Mouse (Mus musculus) megakaryocyte, adult 5-6 weeks (primary cell): ENCODE results near the gene Anks1. TPM values are rescaled to one million over a fixed set of nuclear protein-coding genes. Genes with fewer than 3 reads are reported as not detected.
A peak's percentile ranks its signal among the peaks of the same experiment; 100 is the strongest.

Source experiments
- ATAC-seq: 2 replicates; pipeline ENCODE4 v1.8.0; 2016; ENCODE audit warnings: mild to moderate bottlenecking, inconsistent platforms; ENCODE audit not compliant: poor library complexity, severe bottlenecking
- total RNA-seq, 2 experiments: library from RNA; stranded (forward) in 1 of 2; stranded (reverse) in 1 of 2; fragments of 153-499, 151-499 nt in 1 of 2; fragments of 221-1000, 200-1000 nt in 1 of 2; gene quantifications; 2 replicates each; pipeline versions ENCODE4 v1.2.3 to v1.2.4; 2015 to 2017

Anks1 gene
- total RNA-seq, 2 experiments from 2014 or later: 22.6 to 25.9 TPM

DNA sequence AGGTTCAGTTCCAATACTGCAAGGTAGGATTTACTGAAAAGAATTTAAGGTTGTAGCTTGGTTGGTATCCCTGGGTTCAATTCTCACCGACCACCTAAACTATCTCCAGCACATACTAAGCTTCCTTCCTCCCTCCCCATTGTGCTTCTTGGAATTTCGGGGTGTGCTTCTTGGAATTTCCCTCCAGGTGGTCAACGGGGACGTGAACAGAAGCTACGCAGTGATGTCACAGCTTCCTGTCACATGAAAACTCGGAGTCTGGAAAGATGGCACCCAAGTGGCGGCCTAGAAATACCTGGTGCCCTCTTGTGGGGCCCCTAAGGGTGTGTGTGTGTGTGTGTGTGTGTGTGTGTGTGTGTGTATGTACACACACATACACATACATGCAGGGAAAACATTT is 172.8 kb downstream of the Anks1 start:
- ATAC-seq: no peak

DNA sequence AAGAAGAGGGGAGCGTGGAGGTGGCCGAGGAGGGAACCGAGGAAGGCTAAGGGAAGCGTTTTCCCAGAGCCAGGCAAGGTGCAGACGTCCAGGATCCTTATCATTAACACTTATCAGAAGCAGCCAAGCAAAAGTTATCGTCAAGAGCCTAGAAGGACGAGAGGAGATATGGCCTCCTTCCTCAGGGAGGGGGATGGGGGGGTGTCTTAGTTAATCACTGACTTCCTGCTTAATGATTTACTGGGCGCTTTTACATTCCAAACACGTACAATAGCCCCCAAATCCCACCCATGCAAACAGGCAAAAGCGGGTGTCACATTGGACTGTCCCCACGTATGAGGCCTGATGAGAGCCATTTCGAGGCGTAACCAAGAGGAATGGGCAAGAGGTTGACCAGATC is 173.8 kb downstream of the Anks1 start:
- no peak for ATAC-seq

DNA sequence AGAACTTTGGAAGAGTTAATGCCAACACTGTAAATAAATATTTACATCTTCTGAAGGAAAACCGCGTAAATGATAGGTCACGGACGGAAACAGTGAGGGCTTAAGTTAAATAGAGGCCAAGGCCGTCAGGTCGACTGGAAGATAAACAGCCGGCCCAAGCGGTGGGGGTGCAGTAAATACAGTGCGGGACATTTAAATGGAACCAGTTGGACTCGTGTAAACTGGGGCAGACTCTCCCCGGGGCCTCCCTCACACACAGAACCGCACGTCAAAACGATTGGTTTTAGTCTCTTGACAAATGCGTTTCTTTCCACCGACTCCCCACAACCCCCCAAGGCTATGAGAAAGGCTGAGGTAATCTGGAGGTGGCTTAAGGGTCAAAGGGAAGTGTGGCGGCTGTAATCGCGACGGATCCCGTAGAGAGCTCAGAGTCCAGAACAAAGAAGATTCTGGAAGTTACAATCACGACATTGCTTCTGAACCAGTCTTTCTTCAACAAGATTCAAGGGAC is 175.3 kb downstream of the Anks1 start:
- ATAC-seq: no peak

- ATAC-seq: peak; percentile 95
Measured at GRCm38 (mm10) chr17:28084964-28085363, 175.9 kb downstream of the Anks1 start.

DNA sequence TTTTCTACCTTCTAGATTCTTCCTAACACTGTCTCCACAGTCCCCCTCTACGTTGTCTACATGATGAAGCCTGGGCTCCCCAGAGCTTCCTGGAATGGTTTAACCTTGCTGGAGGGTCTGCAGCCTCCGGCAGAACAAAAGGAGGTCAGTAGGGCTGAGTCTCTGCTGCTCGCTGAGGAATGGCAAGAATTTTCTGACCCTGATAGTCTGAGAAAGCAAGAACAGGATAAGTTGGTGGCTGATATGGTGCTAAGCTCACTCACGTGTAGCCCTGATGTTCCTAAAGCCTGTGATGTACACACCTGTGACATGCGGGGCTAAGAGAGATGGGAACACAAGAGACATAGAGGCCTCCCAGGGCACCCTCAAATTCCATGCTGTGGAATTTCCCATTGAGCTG is 178.3 kb downstream of the Anks1 start:
- ATAC-seq: no peak

DNA sequence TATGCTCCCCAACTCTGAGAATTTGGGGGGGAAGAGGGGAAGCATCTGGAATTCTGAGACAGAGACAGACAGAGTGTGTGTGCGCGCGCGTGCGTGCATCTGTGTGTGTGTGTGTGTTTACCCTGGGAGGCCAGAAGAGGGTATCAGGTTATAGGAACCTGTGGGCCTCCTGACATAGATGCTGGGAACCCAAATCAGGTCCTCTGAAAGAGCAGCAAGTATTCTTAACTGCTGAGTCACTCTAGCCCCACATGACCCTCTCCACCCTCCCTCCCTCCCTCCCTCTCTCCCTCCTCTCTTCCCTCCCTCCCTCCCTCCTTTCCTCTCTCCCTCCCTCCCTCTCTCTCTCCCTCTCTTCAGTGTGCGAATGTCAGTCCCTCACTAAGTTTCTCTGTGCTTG is 179.6 kb downstream of the Anks1 start:
- ATAC-seq: no peak

GRCm38 (mm10) chr17:28092297-28092696 is 183.2 kb downstream of the Anks1 start:
- ATAC-seq: no peak

DNA sequence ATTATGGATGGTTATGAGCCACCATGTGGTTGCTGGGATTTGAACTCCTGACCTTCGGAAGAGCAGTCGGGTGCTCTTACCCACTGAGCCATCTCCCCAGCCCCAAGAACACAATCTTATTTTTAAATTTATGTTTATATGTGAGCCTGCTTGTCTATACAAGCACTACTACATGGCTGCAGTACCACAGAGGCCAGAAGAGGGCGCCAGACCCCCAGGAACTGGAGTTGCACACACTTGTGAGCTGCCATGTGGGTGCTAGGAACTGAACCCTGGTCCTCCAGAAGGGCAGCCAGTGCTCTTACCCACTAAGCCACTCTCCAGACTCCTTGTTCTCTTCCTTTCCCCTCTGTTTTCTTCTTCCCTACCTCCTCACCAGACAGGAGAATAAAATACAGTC is 184.7 kb downstream of the Anks1 start:
- ATAC-seq: no peak

GRCm38 (mm10) chr17:28096418-28096817 is 187.3 kb downstream of the Anks1 start:
- no peak for ATAC-seq

- no peak for ATAC-seq
Measured at GRCm38 (mm10) chr17:28097308-28097707, 188.2 kb downstream of the Anks1 start.

- no peak for ATAC-seq
Measured at GRCm38 (mm10) chr17:28099086-28099485, 190.0 kb downstream of the Anks1 start.

GRCm38 (mm10) chr17:28100669-28101068 is 191.6 kb downstream of the Anks1 start:
- no peak for ATAC-seq

DNA sequence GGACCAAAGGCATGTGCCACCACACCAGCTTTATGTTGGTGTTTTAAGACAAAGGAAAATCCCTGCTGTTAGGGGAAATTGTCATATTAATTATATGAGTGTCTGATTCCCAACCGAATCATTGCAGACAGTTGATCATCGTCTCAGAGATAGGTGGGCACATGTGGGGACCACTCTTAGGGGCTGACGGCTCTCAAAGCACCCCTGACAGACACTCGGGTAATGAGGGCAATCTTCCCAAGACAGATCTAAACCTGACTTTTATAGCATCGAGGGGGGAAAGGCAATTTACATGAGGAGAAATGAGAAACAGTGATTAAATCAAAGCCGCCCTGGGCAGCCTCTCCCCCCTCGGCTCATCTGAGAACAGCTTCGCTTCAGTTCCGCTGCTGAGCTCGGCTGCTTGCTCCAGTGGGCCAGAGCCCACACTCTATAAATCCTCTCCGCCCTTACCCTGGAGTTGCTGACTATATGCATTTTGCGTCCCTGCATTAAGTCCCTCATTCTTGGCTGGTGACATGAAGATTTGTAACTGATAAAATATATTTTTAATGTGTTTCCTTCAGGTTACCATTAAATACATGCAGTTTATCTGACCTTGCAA is 192.3 kb downstream of the Anks1 start:
- no peak for ATAC-seq

DNA sequence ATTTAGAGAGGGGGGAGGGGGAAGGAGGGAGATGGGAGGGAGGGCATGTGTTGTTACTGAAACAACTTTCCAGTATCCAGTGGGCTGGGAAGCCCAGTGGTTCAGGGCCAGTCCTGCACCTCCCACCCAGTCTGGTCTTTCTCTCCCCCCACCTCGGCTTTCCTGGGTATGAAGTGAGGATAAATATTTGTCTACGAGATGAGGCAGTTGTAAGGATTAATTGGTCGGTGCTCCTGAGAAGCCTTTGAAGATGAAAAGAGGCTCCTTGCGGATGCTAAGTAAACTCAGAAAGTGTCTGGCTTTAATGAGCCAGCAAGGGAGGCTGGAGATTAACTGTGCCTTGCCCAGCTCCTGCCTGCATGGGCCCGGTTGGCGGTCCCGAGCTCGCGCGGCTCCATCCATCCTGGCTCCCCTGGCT is 192.8 kb downstream of the Anks1 start:
- ATAC-seq: no peak

- ATAC-seq: no peak
Measured at GRCm38 (mm10) chr17:28104416-28104815, 195.3 kb downstream of the Anks1 start.

DNA sequence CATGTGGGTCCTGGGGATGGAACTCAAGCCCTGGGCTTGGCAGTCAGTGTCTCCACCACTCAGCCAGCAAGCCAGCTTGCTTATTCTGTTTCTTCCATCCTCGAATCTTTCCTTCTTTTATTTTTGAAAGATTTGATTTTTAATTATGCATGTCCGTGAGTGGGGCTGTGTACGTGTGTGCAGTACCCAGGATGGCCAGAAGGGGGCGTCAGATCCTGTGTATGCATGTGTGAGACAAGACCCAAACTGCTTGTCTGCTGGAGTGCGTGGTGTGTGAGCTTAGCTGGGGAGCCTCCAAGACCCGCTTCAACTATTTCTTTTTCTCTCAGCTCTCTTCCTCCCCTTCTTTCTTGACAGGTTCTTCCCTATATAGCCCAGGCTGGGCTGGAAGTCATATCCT is 197.2 kb downstream of the Anks1 start:
- ATAC-seq: no peak

GRCm38 (mm10) chr17:28107275-28107674 is 198.2 kb downstream of the Anks1 start:
- ATAC-seq: no peak

DNA sequence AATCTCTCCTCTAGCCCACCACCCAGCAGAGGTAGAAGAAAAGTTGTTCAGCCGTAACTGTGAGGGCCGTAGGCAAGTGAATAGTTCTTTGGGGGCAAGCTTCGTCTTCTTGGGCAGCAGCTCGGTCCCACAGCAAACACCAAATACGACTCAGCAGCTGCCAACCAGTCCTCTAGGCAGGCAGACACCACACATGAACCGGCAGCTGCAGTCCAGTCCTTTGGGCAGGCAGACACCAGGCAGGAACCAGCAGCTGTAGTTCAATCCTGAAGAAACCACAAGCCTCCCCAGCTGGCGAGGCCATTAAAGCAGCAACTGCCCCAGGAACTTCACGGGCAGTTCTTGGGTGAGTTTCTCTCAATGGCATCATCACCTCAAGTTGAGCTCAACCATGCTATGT is 203.2 kb downstream of the Anks1 start:
- ATAC-seq: no peak

Other genes with a start within 250 kb of the Anks1 start
- gene Spdef, start 180.4 kb upstream of the Anks1 start, total RNA-seq (2015): not detected in 2 replicates
- not detected in 2 replicates for gene Spdef, start 180.4 kb upstream of the Anks1 start, total RNA-seq (2017)
- gene D17Wsu92e, start 88.7 kb upstream of the Anks1 start, total RNA-seq (2015): 40.4 and 43.6 TPM in 2 replicates
- gene D17Wsu92e, start 88.7 kb upstream of the Anks1 start, total RNA-seq (2017): 60.4 and 72.7 TPM in 2 replicates
- 109 and 136 TPM in 2 replicates for gene Snrpc, start 71.2 kb upstream of the Anks1 start, total RNA-seq (2015)
- 97.1 and 98.6 TPM in 2 replicates for gene Snrpc, start 71.2 kb upstream of the Anks1 start, total RNA-seq (2017)
- 2.6 and 3.5 TPM in 2 replicates for gene Uhrf1bp1, start 52.9 kb upstream of the Anks1 start, total RNA-seq (2015)
- 3.0 and 3.1 TPM in 2 replicates for gene Uhrf1bp1, start 52.9 kb upstream of the Anks1 start, total RNA-seq (2017)
- gene Taf11, start 538 bp downstream of the Anks1 start, total RNA-seq (2015): 39.6 and 44.1 TPM in 2 replicates
- gene Taf11, start 538 bp downstream of the Anks1 start, total RNA-seq (2017): 18.2 and 23.3 TPM in 2 replicates
- gene Tcp11, start 171.3 kb downstream of the Anks1 start, total RNA-seq (2015): 0.11 and 1.1 TPM in 2 replicates
- 0.66 TPM in 1 of 2 replicates, not detected in the other for gene Tcp11, start 171.3 kb downstream of the Anks1 start, total RNA-seq (2017)
- gene Scube3, start 232.8 kb downstream of the Anks1 start, total RNA-seq (2015): not detected in 2 replicates
- not detected in 2 replicates for gene Scube3, start 232.8 kb downstream of the Anks1 start, total RNA-seq (2017)